Mouse (Mus musculus): ENCODE data around the gene Dnm3.
A peak's percentile ranks its signal among the peaks of the same experiment; 100 is the strongest.

Dnm3 gene

DNA sequence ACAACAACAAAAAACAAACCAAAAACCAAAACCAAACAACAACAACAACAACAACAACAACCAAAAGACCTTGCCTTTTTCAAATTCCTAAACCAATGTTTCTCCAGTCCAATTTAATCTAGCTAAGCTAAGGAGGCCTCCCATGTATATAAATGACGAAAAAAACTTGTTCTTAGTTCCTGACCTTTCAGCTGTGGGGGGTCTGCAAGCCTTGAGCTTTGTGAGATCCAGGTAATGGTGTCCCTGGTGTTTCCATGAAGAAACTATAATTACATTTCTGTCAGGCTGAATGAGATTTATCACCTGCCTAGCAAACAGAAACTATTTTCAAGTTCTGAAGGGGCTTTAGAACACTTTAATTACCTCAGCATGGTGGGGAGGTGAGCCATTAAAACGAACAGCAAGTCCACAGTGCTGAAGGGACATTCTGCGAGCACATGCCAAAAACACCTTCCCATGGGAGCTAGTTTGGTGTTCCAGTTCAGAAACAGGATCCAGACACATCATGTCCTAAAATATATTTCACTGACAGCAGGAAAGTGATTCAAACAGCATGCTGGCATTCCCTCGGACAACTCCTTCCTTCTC is 493.8 kb downstream of the Dnm3 start:
- no peak for DNase-seq (ENCODE audit: low read depth)

DNA sequence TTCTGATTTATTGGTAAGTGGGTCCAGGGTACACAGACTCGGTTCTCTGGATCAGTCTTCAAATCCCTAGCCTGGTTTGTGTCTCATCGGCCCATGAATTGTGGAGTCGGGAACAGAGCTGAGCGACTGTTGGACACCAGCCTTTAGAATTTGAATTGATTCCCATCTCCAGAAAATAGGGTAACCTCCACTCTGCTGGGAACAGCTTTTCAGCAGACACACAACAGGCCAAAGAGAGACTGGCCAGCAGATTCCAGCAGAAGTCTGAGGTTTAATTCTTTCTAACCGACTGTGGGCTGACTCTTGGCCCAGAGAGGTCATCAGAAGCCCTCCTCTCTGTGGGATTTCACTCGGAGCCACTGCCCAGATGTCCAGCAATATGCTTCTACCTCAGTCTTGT is 494.4 kb downstream of the Dnm3 start:
- no peak for DNase-seq (ENCODE audit: low read depth)

DNA sequence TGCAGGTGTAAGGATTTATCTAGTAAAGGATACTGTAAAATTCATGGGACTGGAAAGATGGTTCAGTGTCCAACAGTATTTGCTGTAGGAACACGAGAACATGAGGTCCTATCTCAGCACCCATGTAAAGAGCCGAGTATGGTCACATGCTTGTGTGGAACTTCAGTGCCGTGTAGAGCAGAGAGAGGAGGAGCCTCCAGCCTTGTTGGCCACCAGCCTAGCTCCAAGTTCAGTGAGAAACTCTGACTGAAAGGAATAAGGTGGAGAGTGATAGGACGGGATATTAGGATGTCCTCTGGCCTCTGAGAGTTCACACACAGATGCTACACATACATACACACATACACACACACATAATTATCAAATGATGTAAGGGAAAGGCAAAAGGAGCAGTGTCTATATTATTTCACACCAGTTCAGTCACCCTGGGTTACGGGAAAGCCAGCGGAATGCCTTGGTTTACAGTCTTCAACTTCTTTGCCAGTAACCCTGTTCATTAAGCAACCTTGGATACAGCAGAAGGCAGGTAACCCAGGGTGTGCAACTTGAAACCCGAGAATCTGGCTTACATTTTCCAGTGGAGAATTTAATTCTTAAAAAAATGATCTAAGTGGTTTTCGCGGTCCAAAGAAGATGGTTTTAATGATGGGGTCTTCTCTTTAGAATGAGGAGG is 497.1 kb downstream of the Dnm3 start:
- no peak for DNase-seq (ENCODE audit: low read depth)

DNA sequence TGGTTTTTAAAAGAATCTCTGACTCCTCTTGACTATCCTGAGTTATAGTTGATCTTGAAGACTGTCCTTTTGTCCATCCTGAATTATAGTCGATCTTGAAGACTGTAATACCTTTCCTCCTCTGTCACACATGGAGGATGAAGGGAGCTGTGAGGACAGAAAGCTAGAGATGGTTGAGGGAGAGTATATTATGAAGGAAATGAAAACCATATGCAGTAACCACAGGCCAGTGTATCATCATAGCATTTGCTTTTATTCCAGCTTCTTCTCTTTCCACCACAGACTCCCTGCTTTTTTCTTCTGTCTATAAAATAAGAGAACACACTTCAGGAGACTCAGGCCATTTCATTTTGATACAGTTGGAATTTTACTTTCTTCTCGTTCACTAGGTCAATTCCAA is 497.8 kb downstream of the Dnm3 start:
- no peak for DNase-seq (ENCODE audit: low read depth)

DNA sequence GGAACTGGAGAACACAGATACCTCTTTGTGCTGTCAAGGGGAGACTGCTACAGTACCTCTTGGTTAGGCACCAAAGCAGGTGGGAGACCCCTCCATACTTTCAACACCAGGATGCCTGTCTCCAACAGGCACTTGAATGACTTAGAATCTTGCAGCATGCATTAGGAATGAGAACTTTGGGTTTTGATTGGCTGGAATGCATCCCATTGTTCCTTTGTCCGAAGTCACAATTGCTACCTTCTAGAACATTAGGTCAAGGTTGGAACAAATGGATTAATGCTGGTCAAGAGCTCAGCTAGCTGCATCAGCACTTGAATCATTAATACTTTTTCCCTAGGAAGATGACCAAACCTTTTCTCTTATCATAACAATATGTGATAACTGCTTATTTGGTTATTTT is 498.3 kb downstream of the Dnm3 start, which contains the start of gene 4930558K02Rik:
TSS of gene 4930558K02Rik (minus strand) at position 101 of the 400 bp plus-strand sequence.
- no peak for DNase-seq (ENCODE audit: low read depth)

DNA sequence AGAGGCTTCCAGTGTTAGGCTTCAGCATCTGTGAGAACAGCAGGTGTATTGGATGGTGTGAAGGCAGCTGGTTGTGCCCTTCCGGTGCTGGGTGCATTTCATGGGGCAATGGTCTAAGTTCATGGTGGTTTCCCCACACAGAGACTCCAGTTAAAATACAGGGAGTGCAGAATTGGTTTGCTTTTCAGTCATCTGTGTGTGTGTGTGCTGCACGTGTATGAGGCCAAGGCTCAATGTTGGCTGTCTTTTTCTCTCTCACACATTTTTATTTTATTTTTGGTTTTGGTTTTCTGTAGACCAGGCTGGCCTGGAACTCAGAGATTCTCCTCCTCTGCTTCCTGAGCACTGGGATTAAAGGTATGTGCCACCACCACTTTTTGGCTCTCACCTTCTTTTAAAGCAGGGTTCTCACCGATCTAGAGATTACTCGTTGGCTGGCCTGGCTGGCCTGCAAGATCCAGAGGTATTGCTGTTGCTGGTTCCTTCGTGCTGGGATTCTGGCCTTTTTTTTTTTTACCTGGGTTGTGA is 499.6 kb downstream of the Dnm3 start:
- DNase-seq (ENCODE audit: low read depth): no peak

DNA sequence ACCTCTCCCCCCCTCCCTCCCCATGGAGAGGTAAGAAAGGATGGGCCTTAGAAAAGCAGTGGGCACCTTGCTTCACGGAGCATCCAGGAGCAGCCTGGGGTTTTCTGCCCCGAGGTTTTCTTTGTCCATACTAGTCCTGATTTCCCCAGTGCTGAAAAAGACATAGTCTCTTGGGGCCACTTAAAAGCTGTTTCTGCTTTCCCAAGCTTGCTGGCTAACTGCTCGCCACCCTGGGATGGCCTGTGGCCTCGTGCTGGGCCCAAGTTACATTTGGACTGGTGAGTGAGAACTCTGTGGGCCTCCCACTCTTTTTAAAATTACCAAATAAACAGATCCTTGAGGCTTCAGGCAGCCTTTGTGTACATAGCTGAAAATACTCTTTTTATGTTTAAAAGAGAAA is 500.5 kb downstream of the Dnm3 start:
- DNase-seq (ENCODE audit: low read depth): no peak

DNA sequence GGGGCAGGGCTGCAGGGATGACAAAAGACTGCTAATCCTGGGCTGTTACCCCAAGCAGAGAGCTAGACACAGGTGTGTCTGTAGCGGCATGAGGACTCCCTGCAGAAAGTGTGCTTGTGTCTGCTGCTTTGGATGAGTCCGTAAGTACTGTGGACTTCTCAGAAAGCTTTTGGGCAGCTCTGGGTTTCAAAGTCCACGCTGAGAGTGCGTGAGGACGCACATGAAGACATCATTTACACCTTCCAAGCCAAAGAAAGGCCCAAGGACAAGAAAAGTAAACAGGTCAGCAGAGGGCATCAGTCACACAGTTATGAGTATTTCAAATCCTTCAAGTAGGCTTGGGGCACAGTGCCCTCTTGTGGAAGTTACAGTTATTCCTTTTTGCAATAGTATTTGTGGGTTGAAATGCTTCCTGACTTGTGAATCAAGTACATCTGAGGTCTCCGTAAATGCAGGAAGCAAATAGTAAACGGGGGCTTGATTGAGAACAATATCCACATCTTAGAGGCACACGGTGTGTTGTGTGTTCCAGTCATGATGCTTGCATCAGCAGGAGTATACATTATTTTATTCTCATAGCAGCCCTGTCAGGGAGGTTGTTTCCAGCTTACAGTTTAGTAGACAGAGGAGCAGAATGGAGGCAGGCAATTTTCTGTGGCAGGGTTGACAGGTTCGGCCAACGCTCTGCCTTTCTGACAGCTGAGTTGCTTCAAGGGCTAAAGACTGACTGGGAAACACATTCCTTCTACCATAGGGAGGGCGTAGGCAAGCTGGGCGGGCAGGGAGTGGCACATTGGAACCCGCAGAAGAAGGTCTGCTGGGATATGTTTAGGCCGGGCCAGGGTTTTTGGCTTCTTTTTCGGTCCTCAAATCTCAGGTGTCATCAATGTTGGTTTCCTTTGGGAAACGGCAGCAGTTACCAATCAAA is 501.3 kb downstream of the Dnm3 start:
- peak; percentile 84 for DNase-seq (ENCODE audit: low read depth)

GRCm38 (mm10) chr1:161972233-161972632 is 505.6 kb downstream of the Dnm3 start:
- DNase-seq (ENCODE audit: low read depth): no peak

DNA sequence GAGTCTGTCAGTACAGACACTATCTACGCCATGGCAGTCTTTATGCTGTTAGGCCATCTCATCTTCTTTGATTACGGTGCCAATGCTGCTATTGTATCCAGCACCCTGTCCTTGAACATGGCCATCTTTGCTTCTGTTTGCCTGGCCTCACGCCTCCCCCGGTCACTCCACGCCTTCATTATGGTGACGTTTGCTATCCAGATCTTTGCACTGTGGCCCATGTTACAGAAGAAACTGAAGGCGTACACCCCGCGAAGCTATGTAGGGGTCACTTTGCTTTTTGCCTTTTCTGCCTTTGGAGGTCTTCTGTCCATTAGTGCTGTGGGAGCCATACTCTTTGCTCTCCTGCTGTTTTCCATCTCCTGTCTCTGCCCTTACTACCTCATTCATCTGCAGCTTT is 507.0 kb downstream of the Dnm3 start:
- DNase-seq (ENCODE audit: low read depth): no peak

DNA sequence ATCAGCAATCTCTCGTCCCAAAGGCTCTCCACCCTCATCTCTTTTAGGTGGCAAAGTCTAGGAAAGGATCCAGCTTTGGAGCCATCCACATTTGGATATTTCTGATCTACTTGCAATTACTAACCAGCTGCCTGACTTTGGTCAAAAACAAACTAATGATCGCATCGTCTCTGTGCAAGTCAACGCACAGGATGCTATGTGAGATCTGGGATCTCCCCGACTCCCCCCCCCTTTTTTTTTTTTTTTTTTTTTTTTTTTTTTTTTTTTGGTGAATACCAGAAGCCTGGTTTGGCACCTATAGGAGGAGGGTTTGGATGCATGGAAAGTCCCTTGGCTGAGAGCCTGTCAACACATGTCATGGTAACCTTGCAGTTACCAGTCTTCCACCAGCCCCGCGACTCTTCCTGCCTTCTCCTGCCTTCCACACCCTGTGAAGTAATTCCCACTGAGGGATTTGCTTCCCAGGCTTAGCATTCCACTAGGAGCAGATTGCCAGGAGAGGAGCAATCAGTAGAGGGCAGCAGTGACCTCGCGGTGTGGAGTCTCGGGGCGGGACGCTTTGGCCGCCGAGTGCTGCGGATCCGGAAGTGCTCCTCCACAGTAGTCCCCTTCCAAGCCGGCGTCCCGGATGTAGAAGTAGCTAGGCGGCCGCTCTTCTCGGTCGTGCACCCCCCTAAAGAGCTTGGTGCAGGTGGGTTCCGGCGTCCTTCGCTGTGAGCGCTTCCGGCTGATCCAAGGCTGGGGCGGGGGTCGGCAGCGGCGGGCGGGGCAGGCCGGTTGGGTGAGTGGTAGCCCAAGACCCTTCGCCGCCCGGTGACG is 509.0 kb downstream of the Dnm3 start, which contains the start of gene Pigc:
TSS of gene Pigc (plus strand) at position 598 of the 819 bp plus-strand sequence.
- peak; percentile 70 for DNase-seq (ENCODE audit: low read depth)

DNA sequence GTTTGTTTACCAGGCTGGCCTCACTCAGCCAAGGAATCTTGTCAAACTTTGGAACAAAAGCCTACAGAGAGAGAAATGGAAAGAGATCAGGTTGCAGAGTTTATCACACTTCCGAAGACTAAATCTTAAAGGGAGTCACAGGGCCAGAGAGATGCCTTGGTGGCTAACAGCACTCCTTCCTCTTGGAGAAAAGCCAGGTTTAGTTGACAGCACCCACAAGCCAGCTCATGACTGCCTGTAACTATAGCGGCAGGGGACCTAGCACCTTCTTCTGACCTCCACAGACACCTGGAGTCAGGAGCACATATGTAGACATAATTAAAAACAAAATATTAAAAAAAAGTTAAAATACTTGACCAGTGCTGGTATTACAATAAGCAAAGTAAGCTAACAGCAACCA is 509.9 kb downstream of the Dnm3 start:
- DNase-seq (ENCODE audit: low read depth): no peak

GRCm38 (mm10) chr1:161962465-161963377 is 515.1 kb downstream of the Dnm3 start:
- DNase-seq (ENCODE audit: low read depth): no peak

DNA sequence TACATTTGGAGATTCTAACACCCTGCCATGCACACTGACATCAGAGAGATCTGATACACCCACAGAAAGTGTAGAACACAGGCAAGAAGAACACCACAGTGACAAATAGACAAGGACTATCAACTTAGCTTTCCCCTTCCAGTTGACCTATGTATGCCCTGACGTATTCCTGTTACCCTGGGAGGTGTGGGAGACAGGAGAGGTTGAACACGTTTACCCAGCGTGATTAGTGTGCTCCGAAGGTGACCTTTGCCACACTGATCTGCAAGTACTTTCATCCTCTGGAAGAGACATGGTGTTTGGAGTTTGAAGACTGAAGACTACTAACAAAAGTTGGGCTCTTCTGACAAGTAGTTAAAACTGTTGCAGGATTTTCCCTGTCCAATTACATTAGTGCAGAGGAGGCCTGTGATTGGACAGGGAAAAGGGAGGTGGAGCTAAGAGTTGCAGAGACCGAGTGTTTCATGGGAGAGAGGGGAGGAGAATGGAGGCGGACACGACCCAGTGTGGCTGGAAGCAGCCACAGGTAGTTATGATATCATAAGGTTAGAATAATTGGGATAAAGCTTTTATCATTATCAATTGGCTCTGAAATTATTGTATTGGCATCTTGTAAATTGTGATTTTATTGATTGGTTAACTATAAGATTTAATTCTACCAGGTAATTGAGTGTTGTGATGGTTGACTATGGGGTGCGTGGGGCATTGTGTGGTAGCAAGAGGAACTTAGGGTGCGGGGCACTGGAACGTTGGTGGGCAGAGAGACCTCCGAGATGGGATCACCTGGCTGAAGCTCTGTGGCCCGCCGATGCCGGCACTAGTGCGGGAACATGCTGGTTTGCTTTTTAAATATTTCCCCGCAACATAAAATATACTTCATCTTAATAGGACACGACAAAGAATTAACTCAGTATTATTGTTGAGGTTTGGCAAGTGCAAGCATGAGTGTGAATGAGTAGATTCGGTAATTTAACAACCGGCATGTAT is 519.6 kb downstream of the Dnm3 start:
- DNase-seq (ENCODE audit: low read depth): no peak

GRCm38 (mm10) chr1:161955846-161956245 is 522.0 kb downstream of the Dnm3 start:
- no peak for DNase-seq (ENCODE audit: low read depth)

GRCm38 (mm10) chr1:161952599-161952998 is 525.2 kb downstream of the Dnm3 start:
- no peak for DNase-seq (ENCODE audit: low read depth)

DNA sequence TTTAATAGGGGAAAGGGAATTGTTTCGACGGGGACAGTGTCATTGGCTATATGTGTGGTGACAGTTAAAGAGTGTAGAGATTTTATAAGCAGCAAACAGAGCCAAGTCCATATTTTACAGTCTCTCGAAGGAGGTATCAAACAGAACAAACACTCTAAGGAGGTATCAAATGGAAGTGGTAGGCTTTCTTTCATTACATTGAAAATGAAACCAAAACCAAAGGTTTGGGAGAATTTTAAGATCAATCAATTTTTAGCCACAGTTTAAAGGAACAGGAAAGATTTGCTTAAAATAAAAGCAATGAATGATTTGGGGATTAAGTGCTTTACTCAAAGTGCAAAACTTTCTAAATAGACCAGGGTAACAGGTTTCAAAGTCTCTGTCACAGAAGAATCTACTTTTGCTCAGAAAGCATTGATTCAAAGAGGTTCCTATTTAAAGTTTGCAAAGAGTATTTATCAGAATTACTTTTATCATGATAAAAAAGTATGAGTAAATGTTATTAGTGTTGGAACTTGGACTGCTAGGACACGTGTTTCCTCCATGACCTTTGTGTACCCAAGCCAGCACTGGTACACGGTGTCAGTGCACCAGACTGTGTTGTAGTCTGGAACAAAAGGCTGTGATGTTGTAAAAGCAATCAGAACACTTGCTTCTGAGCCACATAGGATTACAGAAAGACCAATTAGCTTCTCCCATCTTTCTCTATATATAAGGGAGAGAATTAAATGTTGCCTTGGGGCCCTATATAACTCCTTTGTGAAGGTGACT is 526.6 kb downstream of the Dnm3 start:
- DNase-seq (ENCODE audit: low read depth): no peak

DNA sequence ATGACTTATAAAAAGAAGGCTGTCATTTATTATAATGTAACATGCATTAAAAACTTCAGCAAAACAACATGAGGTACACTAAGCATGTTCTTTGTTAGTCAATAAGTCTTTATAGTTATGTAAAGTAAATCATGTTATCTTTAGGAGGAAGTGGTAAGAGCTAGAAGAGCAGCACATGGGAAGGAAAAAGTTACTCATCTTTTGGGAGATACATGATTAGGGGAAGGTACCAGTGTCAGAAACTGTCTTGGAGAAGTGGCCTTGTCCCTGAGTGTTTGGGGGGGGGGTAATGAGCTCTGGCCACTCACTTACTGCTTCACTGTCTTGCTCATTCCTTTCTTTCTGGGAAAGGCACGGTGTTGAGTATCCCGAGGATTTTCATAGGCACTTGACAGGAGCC is 535.8 kb downstream of the Dnm3 start:
- no peak for DNase-seq (ENCODE audit: low read depth)
